Mouse (Mus musculus) neural tube, embryonic 13.5 days (tissue): ENCODE data around the gene Tnfsf14. TPM values are rescaled to one million over a fixed set of nuclear protein-coding genes. Genes with fewer than 3 reads are reported as not detected.

Source experiments
- ATAC-seq: fragments of 200-750 bp; cut with Nextera tagmentation; 2 replicates; pipeline ENCODE4 v1.8.0; 2017; ENCODE audit warnings: low read depth, mild to moderate bottlenecking, moderate TSS enrichment, moderate library complexity
- H3K27ac ChIP-seq: fragments of 300-500 bp; sonication (generic); replicated peaks from 2 replicates; pipeline ENCODE4 v1.5.1; 2015; ENCODE audit warnings: moderate library complexity, mild to moderate bottlenecking, inconsistent platforms
- H3K27me3 ChIP-seq: fragments of 300-500 bp; sonication (generic); 2 replicates; pipeline ENCODE4 v1.6.1; 2015; ENCODE audit warnings: mild to moderate bottlenecking, inconsistent platforms
- H3K36me3 ChIP-seq: fragments of 300-500 bp; sonication (generic); 2 replicates; pipeline ENCODE4 v1.6.1; 2015; ENCODE audit warnings: mild to moderate bottlenecking, inconsistent platforms
- H3K4me1 ChIP-seq: fragments of 300-500 bp; sonication (generic); replicated peaks from 2 replicates; pipeline ENCODE4 v1.6.1; 2015; ENCODE audit warnings: inconsistent platforms
- H3K4me2 ChIP-seq: fragments of 300-500 bp; sonication (generic); 2 replicates; pipeline ENCODE4 v1.6.1; 2015; ENCODE audit warnings: inconsistent platforms, mild to moderate bottlenecking, moderate library complexity
- H3K4me3 ChIP-seq: fragments of 300-500 bp; sonication (generic); 2 replicates; pipeline ENCODE4 v1.5.1; 2015; ENCODE audit warnings: mild to moderate bottlenecking, inconsistent platforms
- H3K9ac ChIP-seq: fragments of 300-500 bp; sonication (generic); 2 replicates; pipeline ENCODE4 v1.6.1; 2015; ENCODE audit warnings: moderate library complexity, mild to moderate bottlenecking, inconsistent platforms
- H3K9me3 ChIP-seq: fragments of 300-500 bp; sonication (generic); 2 replicates; pipeline ENCODE4 v1.6.1; 2016; ENCODE audit warnings: inconsistent platforms
- WGBS: fragments of 180-500 bp; shearing (Covaris S2); methylation state at CpG from one replicate; pipeline ENCODE4 v1.1.7; 2015; 5-methylcytosine and 5-hydroxymethylcytosine counted together
- microRNA-seq: library from miRNA; unstranded; fragments of <30 nt; microRNA quantifications from one replicate; pipeline ENCODE4, GENCODE M21; 2016
- polyA plus RNA-seq: library from polyadenylated mRNA; unstranded; fragments of >200 nt; fragmentation: Nextera tagmentation; extraction: Ambion mirVana; gene quantifications from 2 replicates; pipeline ENCODE4 v1.2.1, GENCODE M21; 2015

Tnfsf14 gene
- polyA plus RNA-seq, 1 experiment from 2014 or later, result not detected

- no peak for ATAC-seq
- no peak overlapping the region for H3K9ac ChIP-seq
- no peaks in the 10 kb centered on the region for H3K9me3 ChIP-seq
- peaks cover 14% of the 10 kb centered on the region for H3K4me1 ChIP-seq
- peaks cover 31% of the 10 kb centered on the region for H3K27me3 ChIP-seq
- no peak overlapping the region for H3K4me2 ChIP-seq
- no peaks in the 10 kb centered on the region for H3K36me3 ChIP-seq
- no peak overlapping the region for H3K27ac ChIP-seq
- 64% methylated on average over 6 of the region's 6 CpGs for WGBS
- no peak overlapping the region for H3K4me3 ChIP-seq
These were observed 41.0 kb downstream of the Tnfsf14 start for GRCm38 (mm10) chr17:57153006-57153405.

DNA sequence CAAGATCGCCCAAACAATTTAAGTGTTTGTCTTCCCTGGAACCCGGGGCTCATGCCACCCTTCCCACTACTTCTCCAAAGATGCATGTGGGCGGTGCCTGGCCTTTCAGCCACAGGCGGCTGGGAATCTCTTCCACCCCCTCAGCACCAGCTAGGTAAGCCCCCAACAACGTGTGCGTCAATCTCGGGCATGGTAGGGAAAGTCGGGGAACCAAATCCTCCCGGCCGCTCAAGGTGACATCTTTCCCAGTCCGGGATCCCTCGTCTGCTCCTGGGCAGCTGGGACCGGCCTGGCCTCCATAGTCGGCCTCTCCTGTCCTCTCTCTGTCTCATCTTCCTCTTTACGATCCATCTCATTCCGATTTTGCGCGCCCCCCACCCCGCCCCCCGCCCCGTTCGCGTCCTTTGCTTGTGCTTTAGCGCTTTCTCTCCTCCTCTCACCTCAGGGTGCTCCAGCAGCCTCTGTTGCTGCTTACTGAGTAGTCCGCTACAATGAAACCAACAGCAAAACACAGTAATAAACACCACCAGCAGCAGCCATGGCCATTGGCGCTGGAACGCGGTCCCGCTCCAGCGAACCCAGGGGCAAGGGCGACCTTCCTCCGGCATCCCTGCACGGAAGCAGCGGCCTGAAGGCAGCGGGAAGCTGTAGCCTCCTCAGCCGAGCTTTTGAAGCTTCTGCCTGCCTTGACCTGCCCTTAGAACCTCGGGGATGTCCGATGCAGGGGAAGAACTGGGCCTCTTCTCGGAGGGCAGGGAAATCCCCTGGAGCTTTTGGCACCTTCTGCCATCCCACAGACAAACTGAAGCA is 44.8 kb downstream of the Tnfsf14 start, which contains the start of gene Cd70:
TSS of gene Cd70 (minus strand) at position 784 of the 810 bp plus-strand sequence.
- Histone ChIP-seq H3K4me1 (peaks cover 14% of the 10 kb centered on the region), H3K27me3 (peaks cover 52% of the 10 kb centered on the region), H3K9ac (peak within 1 kb of the TSS; percentile 59), H3K27ac (no peak within 1 kb of the TSS), H3K9me3 (no peaks in the 10 kb centered on the region), H3K4me2 (peak within 1 kb of the TSS; percentile 58), H3K36me3 (no peaks in the 10 kb centered on the region), H3K4me3 (peak within 1 kb of the TSS; percentile 37)
- WGBS, result 4% methylated on average over 39 of the region's 39 CpGs
- peak; percentile 65; the same call in 1 of the 2 replicates for ATAC-seq

DNA sequence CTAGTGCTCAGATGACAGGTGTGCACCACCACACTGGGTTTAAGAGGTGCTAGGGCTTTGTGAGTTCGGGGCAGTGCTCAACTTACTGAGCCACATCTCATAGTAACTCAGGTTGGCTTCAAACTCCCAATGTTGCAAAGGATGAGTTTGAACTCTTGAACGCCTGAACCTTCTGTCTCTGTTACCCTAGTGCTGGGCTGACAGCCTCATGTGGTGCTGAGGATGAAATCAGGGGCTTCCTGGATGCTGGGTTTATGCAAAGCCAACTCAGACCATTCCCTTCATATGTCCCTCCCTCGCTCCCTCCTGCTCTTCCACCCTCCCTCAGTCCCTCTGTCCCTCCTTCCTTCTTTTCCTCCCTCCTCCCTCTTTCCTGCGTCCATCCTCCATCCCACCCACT is 45.6 kb downstream of the Tnfsf14 start:
- 0 out of 2 replicates have a peak overlapping the region, but pooled peaks have one; percentile 59 for H3K9ac ChIP-seq
- H3K27ac ChIP-seq, result no peak overlapping the region
- 65% methylated on average over 4 of the region's 4 CpGs for WGBS
- H3K9me3 ChIP-seq, result no peaks in the 10 kb centered on the region
- H3K4me2 ChIP-seq, result no peak overlapping the region
- peaks cover 52% of the 10 kb centered on the region for H3K27me3 ChIP-seq
- H3K4me3 ChIP-seq, result no peak overlapping the region
- no peaks in the 10 kb centered on the region for H3K36me3 ChIP-seq
- H3K4me1 ChIP-seq, result peaks cover 14% of the 10 kb centered on the region
- no peak for ATAC-seq

DNA sequence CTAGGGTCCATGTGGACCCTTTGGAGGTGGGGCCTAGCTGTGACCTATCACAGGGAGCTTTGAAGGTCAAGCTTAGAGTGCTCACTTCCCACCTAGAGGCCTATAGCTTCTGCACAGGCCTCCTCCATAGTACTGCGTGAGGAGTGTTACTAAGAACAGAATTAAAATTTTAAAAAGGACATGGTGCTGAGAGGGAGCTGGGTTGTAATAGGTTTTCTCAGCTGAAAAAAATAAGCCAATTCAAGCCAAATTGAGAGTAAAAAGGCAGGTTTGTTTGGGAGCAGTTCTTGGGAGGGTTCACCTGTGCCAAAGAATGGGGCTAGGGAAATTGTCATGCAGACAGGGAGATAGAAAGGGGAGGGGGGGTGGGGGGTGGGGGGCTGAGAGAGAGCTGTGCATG is 48.9 kb downstream of the Tnfsf14 start:
- no peaks in the 10 kb centered on the region for H3K9me3 ChIP-seq
- H3K27ac ChIP-seq, result no peak overlapping the region
- H3K9ac ChIP-seq, result no peak overlapping the region
- WGBS, result 79% methylated on average over 1 of the region's 1 CpGs
- H3K4me2 ChIP-seq, result no peak overlapping the region
- no peaks in the 10 kb centered on the region for H3K36me3 ChIP-seq
- no peak overlapping the region for H3K4me3 ChIP-seq
- peaks cover 14% of the 10 kb centered on the region for H3K4me1 ChIP-seq
- no peak for ATAC-seq
- peaks cover 42% of the 10 kb centered on the region for H3K27me3 ChIP-seq

GRCm38 (mm10) chr17:57143704-57144103 is 50.3 kb downstream of the Tnfsf14 start:
- peaks cover 28% of the 10 kb centered on the region for H3K27me3 ChIP-seq
- no peak overlapping the region for H3K4me2 ChIP-seq
- H3K4me1 ChIP-seq, result peaks cover 3% of the 10 kb centered on the region
- H3K36me3 ChIP-seq, result no peaks in the 10 kb centered on the region
- ATAC-seq, result no peak
- H3K9me3 ChIP-seq, result no peaks in the 10 kb centered on the region
- 83% methylated on average over 3 of the region's 3 CpGs for WGBS
- no peak overlapping the region for H3K9ac ChIP-seq
- no peak overlapping the region for H3K4me3 ChIP-seq
- no peak overlapping the region for H3K27ac ChIP-seq

GRCm38 (mm10) chr17:57139708-57140107 is 54.3 kb downstream of the Tnfsf14 start:
- 90% methylated on average over 3 of the region's 3 CpGs for WGBS
- no peaks in the 10 kb centered on the region for H3K36me3 ChIP-seq
- H3K4me3 ChIP-seq, result no peak overlapping the region
- H3K27ac ChIP-seq, result no peak overlapping the region
- ATAC-seq, result no peak
- no peaks in the 10 kb centered on the region for H3K4me1 ChIP-seq
- no peak overlapping the region for H3K4me2 ChIP-seq
- no peaks in the 10 kb centered on the region for H3K27me3 ChIP-seq
- H3K9ac ChIP-seq, result no peak overlapping the region
- H3K9me3 ChIP-seq, result no peaks in the 10 kb centered on the region

Small RNAs within 50 kb of the gene (microRNA-seq; reads per million reads assigned to microRNA genes)
- not detected for gene Mir6978

Other genes starting within 250 kb of the Tnfsf14 start
- gene Acer1, start 212.1 kb downstream of the Tnfsf14 start, polyA plus RNA-seq, result not detected in 2 replicates
- gene Clpp, start 203.9 kb downstream of the Tnfsf14 start, polyA plus RNA-seq, result 152 and 161 TPM in 2 replicates
- 42.3 and 45.9 TPM in 2 replicates for gene Alkbh7, start 196.8 kb downstream of the Tnfsf14 start, polyA plus RNA-seq
- 0.47 TPM in 1 of 2 replicates, not detected in the other for gene Pspn, start 194.2 kb downstream of the Tnfsf14 start, polyA plus RNA-seq
- 72.5 and 72.9 TPM in 2 replicates for gene Gtf2f1, start 182.9 kb downstream of the Tnfsf14 start, polyA plus RNA-seq
- 0.32 and 0.43 TPM in 2 replicates for gene Gm17949, start 182.7 kb downstream of the Tnfsf14 start, polyA plus RNA-seq
- 33.5 and 34.2 TPM in 2 replicates for gene Khsrp, start 162.7 kb downstream of the Tnfsf14 start, polyA plus RNA-seq
- gene Slc25a41, start 152.5 kb downstream of the Tnfsf14 start, polyA plus RNA-seq, result not detected in 2 replicates
- 0.92 and 1.1 TPM in 2 replicates for gene Crb3, start 135.1 kb downstream of the Tnfsf14 start, polyA plus RNA-seq
- gene Slc25a23, start 134.3 kb downstream of the Tnfsf14 start, polyA plus RNA-seq, result 29.5 and 33.3 TPM in 2 replicates
- 3.7 and 5.9 TPM in 2 replicates for gene Dennd1c, start 115.7 kb downstream of the Tnfsf14 start, polyA plus RNA-seq
- 381 and 413 TPM in 2 replicates for gene Tubb4a, start 106.4 kb downstream of the Tnfsf14 start, polyA plus RNA-seq
- 4.2 and 6.2 TPM in 2 replicates for gene Tnfsf9, start 88.9 kb downstream of the Tnfsf14 start, polyA plus RNA-seq
- 0.56 and 0.62 TPM in 2 replicates for gene Cd70, start 44.4 kb downstream of the Tnfsf14 start, polyA plus RNA-seq
- 1.6 and 1.9 TPM in 2 replicates for gene C3, start 34.0 kb upstream of the Tnfsf14 start, polyA plus RNA-seq
- 23.8 and 24.8 TPM in 2 replicates for gene Gpr108, start 54.3 kb upstream of the Tnfsf14 start, polyA plus RNA-seq
- gene Trip10, start 55.3 kb upstream of the Tnfsf14 start, polyA plus RNA-seq, result 14.7 and 15.4 TPM in 2 replicates
- 1.5 and 1.8 TPM in 2 replicates for gene Vav1, start 84.9 kb upstream of the Tnfsf14 start, polyA plus RNA-seq
- gene Adgre1, start 164.5 kb upstream of the Tnfsf14 start, polyA plus RNA-seq, result 5.3 and 6.0 TPM in 2 replicates